Mouse (Mus musculus): Measurements from ENCODE around the gene Ltc4s.

Gene Ltc4s

DNA sequence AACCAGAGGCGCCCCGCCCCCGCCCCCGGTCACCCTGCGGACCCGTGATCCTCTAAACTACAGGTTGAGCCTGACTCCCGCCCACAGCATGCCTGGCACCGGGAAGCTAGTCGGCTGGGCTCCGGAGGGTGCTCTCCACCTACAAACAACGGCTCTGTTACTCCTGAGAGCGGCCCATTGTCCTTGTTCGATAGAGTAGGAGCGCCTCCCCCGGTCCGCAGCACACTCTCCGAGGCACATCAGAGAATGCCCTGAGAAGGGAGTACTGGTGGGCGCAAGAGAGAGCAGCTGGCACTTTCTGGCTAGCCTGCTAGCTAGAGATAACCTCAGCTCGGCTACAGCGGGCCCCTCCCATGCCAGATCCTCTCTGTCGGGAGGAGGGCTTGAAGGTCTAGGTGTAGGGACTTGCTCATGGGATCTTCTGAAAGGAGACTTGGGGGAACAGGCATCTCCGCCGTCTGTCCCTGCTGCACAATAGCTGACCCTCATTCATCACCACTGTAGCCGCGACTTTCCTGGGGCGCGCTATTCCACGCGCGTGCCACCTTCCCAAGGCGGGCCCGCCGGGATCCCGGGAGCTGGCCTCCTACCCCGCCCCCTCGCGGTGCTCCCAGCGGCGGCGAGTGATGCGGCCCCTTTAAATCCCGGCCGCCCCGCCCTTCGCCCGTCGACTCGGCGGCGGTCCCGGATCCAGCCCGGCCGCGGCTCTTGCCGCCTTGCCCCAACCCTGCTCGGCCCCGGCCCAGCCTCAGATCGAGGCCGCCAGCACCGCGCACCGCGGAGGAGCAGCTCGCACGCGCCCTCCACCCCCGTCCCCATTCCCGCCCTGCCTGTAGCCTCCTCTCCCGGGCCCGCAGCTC, 13.5 kb downstream of the Ltc4s start:
- peak; percentile 66 for DNase-seq (ENCODE audit: low read depth, low spot score)

- no peak for DNase-seq (ENCODE audit: low read depth, low spot score)
Observed at GRCm38 (mm10) chr11:50223783-50224662, 14.4 kb downstream of the Ltc4s start.

DNA sequence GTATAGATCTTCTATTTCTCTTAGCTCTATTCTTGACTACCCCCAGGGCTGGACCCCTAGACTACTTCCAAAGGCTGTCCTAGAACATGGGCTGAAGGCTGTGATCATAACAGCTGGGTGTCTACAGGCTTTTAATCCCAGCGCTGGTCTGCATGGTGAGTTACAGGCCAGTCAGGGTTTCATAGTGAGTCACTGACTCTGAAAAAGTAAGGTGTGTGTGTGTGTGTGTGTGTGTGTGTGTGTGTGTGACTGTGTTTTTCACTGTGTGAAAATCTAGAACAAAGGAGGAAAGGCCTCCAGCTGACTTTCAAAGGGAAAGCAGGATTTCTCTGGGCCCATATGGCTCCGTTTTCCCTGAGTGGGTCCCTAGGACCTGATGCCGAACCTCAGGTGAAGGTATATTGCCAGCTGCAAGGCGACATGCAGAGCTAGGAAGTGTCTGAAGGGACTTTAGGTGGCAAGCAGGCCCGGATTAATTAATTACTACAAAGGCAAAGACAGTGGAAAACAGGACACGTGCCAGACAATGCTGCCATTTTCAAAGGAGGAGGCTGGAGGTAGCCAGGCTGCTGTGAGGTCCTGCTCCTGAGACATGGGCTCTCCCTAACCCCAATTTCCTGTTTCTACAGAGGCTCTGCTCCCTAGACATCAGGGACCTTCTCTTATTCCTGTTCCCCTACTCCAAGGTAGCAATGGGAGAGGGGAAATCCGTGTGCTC, 15.7 kb downstream of the Ltc4s start:
- DNase-seq (ENCODE audit: low read depth, low spot score) = no peak

- DNase-seq (ENCODE audit: low read depth, low spot score) = no peak
Observed at GRCm38 (mm10) chr11:50219833-50220232, 18.6 kb downstream of the Ltc4s start.

DNA sequence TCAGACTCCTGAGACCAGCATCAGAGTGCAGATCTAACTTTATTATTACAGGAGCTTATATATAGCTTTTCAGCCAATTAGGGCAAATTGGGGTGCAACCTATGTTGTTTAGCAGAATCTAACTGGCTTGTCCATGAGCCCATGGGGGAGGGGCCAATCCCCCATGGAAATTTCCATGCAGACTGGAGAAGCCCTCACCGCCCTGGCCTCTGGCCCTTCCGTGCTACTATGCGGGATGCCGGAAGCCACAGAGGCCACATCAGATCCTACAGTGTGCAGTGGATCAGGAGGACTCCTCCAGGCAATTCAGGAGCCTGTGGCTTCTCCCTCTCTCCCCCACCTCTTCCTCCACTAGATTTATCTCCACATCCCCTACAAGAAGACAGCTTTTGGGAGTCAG, 20.6 kb downstream of the Ltc4s start:
- DNase-seq (ENCODE audit: low read depth, low spot score) = no peak

DNA sequence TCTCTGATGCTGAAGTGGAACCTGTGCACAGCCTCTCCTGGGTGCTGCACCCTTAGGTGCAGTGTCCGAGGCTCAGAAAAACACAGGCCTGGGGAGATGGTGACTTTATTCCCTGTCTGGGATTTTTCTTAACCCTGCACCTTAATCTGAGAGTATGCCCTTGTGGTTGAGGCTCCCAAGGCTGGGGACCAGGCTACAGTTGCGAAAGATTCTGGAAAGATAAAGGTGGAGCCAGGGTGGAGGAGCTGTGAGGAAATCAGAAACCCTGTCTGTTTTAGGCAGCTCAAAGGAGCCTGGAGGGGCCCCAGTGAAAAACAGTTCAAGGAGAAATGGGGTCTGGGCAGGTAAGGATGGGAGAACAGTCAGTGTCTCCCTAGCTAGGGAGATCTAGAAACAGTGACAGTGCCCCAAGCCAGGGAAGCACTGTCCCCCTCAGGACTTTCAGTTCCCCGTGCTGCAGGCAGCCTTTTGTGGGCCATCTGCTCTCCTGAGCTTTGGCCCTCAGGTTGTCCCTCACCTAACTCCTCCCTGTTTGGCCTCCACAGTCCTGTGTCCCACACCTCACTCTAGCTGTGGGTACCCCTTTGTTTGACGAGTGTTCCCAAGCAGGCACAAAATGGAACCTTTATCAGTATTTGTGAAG, 21.6 kb downstream of the Ltc4s start:
- no peak for DNase-seq (ENCODE audit: low read depth, low spot score)

GRCm38 (mm10) chr11:50215633-50216032, 22.8 kb downstream of the Ltc4s start:
- DNase-seq (ENCODE audit: low read depth, low spot score) = no peak

- DNase-seq (ENCODE audit: low read depth, low spot score) = no peak
Observed at GRCm38 (mm10) chr11:50214631-50215030, 23.8 kb downstream of the Ltc4s start.

- no peak for DNase-seq (ENCODE audit: low read depth, low spot score)
Observed at GRCm38 (mm10) chr11:50212848-50213758, 25.3 kb downstream of the Ltc4s start.

DNA sequence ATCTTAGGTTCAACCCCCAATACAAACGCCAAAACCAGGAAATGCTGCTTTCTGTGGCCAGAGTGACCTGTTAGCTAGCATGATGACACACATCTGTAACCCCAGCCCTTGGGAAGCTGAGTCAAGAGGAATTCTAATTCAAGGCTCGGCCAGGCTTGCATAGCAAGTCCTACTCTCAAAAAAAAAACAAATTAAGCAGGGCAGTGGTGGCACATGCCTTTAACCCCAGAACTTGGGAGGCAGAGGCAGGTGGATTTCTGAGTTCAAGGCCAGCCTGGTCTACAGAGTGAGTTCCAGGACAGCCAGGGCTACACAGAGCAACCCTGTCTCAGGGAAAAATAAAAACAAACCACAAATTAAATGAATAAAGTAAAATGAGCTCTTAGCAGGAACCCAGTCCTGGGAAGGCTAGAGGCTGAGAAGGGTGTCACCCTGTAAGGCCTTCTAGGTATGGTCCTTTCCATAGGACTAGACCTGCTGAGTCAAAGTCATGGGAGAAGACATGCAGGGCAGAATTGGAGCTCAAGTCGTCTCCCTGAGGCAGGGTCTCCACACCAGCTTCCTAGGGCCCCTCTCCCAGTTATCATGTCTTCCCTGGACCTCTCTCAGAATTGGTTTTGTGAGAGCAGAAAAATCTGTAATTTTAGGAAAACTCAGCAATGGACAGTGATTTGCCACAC, 26.2 kb downstream of the Ltc4s start:
- DNase-seq (ENCODE audit: low read depth, low spot score) = no peak

DNA sequence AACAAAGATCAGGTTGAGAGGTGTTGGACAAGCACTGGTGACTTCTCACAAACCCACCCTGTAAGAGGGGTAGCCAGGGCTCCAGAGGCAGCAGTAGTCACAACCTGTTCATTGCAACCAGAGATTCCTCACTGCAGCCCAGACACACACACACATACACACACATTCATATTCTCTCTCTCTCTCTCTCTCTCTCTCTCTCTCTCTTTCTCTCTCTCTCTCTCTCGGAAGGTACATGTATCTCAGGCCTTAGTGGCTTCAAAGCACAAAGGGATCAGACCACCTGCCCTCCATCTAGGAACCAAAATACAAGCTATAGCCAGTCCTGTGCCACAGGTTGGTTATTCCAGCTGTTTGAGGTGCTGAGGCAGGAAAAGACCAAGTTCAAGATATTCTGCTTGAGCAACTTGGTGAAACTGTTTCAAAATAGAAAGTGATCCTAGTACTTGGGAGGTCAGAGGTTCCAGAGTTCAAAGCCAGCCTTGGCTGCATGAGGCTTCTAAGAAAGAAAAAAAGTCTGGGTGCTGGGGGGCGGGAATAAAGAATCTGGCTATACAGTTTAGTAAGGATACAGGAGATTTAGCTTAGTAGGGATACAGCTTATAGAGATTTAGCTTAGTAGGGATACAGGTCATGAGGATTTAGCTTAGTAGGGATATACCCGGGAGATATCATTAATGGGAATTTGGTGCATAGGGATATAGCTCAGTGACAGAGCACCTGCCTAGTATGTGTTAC, 26.9 kb downstream of the Ltc4s start:
- no peak for DNase-seq (ENCODE audit: low read depth, low spot score)

GRCm38 (mm10) chr11:50210505-50211151, 27.8 kb downstream of the Ltc4s start, which contains the start of the genes Sqstm1 and Mgat4b:
Gene Sqstm1, minus strand, starts transcription at chr11:50210827.
Gene Mgat4b, plus strand, starts transcription at chr11:50210890.
- DNase-seq (ENCODE audit: low read depth, low spot score) = peak; percentile 55

- peak; percentile 87 for DNase-seq (ENCODE audit: low read depth, low spot score)
Observed at GRCm38 (mm10) chr11:50210101-50210504, 28.3 kb downstream of the Ltc4s start.

GRCm38 (mm10) chr11:50208039-50208438, 30.4 kb downstream of the Ltc4s start:
- DNase-seq (ENCODE audit: low read depth, low spot score) = no peak

DNA sequence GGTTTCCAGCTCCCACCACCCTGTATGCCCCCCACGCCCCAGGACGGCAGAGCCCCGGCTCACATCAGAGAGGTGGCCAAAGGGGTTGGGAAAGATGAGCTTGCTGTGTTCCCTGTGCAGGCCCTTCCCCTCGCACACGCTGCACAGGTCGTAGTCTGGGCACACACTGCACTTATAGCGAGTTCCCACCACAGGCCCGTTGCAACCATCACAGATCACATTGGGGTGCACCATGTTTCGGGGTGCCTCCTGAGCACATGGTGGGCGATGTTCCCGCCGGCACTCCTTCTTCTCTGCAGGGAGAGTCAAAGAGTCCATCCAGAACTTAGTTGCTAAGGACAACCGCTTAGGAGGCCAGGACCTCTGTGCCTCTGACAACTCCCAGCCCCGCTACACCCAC, 31.1 kb downstream of the Ltc4s start:
- DNase-seq (ENCODE audit: low read depth, low spot score) = no peak

DNA sequence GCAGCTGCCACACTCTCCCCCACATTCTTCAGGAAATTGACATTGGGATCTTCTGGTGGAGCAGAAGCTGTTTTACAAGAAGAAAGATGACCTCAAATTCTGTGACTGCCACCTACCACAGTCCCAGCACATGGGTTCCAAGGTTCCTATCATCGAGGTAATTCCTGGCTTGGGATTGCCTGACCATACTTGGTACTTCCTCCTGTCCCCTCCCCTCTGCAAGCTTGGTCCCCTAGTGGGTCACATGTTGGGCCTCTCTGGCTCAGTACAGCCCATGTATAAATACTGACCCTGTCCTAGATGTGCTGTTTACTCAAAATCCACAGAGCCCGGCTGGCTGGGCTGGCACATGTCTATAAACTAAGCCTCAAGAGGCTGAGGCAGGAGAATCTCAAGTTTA, 32.4 kb downstream of the Ltc4s start:
- no peak for DNase-seq (ENCODE audit: low read depth, low spot score)

- DNase-seq (ENCODE audit: low read depth, low spot score) = no peak
Observed at GRCm38 (mm10) chr11:50205434-50205833, 33.0 kb downstream of the Ltc4s start.

GRCm38 (mm10) chr11:50203302-50203827, 35.1 kb downstream of the Ltc4s start:
- no peak for DNase-seq (ENCODE audit: low read depth, low spot score)
